14 mouse cellular contexts compared by ENCODE assay signal in the genomic region with DNA sequence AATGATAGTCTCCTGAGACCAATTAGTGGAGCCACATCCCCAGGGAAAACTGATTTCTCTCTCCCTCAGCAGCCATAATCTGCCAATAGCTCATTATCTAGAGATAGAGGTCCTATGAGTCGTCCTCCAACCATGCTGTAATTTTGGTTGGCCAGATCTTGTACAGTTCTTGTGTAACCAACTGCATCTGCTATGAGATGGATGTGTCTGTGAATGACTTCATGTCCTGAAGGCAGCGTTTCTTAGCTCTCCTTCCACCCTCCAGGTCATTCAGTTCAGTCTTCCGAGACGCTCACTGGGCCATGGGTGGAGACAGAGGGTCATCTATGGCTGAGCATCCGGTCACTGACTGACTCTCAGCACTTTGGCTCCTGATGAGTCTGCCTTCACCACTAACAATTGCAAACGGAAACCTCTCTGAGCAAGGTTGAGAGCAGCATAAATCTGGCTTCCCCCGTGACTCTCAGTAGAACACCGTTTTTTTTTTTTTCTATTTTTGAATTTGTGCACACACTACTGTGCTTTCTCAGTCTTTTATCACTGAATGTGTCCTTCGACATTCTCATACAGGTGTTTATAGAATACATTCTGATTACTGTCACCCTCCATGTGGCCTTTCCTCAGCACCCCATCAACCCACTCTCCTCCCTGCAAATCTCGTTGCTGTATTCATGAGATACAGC.
DNase-seq lines count a peak whose midpoint lies in the region; ATAC-seq and TF ChIP-seq lines count a peak whose summit lies in the region.
"Had no signal": no experiment of that assay in that cellular context is flagged by ENCODE, and none has a peak within 500 bp of the region (broad histone marks: within the 10 kb centered on the region; RNA-seq: fewer than 3 reads in every experiment).

No protein-coding gene starts in this region.

- in situ Hi-C loops in CH12.LX (cut with MboI; ENCODE audit: low pct_ligation_motif_present, low pct_unique_long_range_greater_than_20kb, low sequenced_read_pairs), result no loop called here

- TF ChIP-seq CTCF in CH12.LX (conservative IDR thresholded peaks at IDR 0.05 in 1 of 2, IDR thresholded peaks at IDR 0.05 in 1 of 2; ENCODE audit: low read depth in 2 of 2, low read length in 2 of 2), result no peak

- DNase-seq in heart, postnatal 36 days, result no peak
- peak; percentile 22 for DNase-seq in CH12.LX (ENCODE audit: extremely low read depth)
- no peak for DNase-seq in embryonic facial prominence, embryonic 11.5 days (ENCODE audit: low spot score)
- DNase-seq in cerebellum, adult 11-12 months, result no peak
- no peak for DNase-seq in urinary bladder, adult 2 months (ENCODE audit: low spot score)
- no peak for DNase-seq in right cerebral cortex, postnatal 14 days
- DNase-seq: thymus, postnatal 4 days had no signal

- no peak overlapping the region for H3K4me3 ChIP-seq in heart, embryonic 15.5 days
- peak overlapping the region in 1 of 3 experiments; percentile 1 for H3K4me3 ChIP-seq in CH12.LX (replicated peaks in 1 of 3; ENCODE audit: low read depth in 2 of 3, low read length in 2 of 3, poor library complexity in 1 of 3)
- no peak overlapping the region for H3K4me3 ChIP-seq in embryonic facial prominence, embryonic 11.5 days (ENCODE audit: low read depth, low read length)
- H3K4me3 ChIP-seq in liver, embryonic 12.5 days, result no peak overlapping the region
- H3K4me3 ChIP-seq: lung, embryonic 15.5 days; midbrain, embryonic 12.5 days; neural tube, embryonic 13.5 days had no signal

- no peak; the same call in 1 of the 2 replicates for TF ChIP-seq RAD21 in CH12.LX (IDR thresholded peaks at IDR 0.05; ENCODE audit: low read depth, low read length)

- TF ChIP-seq EP300 in CH12.LX (IDR thresholded peaks at IDR 0.05; ENCODE audit: low read length), result peak; percentile 37; the same call in 1 of the 2 replicates

- H3K36me3 ChIP-seq in heart, embryonic 15.5 days, result peaks cover 5% of the 10 kb centered on the region
- peaks cover 37 to 65% of the 10 kb centered on the region in 2 experiments for H3K36me3 ChIP-seq in CH12.LX (replicated peaks in 1 of 2; ENCODE audit: control insufficient read depth in 1 of 2, insufficient read depth in 1 of 2, low read length in 1 of 2)
- no peaks in the 10 kb centered on the region for H3K36me3 ChIP-seq in embryonic facial prominence, embryonic 11.5 days (replicated peaks; ENCODE audit: control insufficient read depth, insufficient read depth, low read depth, low read length)
- H3K36me3 ChIP-seq in liver, embryonic 12.5 days, result peaks cover 90% of the 10 kb centered on the region

- 69% methylated on average over 10 of the region's 10 CpGs for WGBS in heart, embryonic 15.5 days
- 88% methylated on average over 10 of the region's 10 CpGs for WGBS in embryonic facial prominence, embryonic 11.5 days
- 71% methylated on average over 10 of the region's 10 CpGs for WGBS in liver, embryonic 12.5 days (ENCODE audit: insufficient replicate concordance)

- dilution Hi-C loops in CH12.LX (cut with MboI; ENCODE audit: extremely low pct_ligation_motif_present, extremely low pct_unique_long_range_greater_than_20kb, low sequenced_read_pairs), result no loop called here

- H3K27ac ChIP-seq in heart, embryonic 15.5 days, result peak overlapping the region; percentile 72
- peak overlapping the region; percentile 89 for H3K27ac ChIP-seq in CH12.LX (ENCODE audit: insufficient read depth, low read depth)
- H3K27ac ChIP-seq in embryonic facial prominence, embryonic 11.5 days (replicated peaks; ENCODE audit: low read depth, low read length), result peak overlapping the region; percentile 66; the same call in 1 of the 2 replicates
- H3K27ac ChIP-seq in liver, embryonic 12.5 days, result peak overlapping the region; percentile 80
- H3K27ac ChIP-seq: midbrain, embryonic 12.5 days; neural tube, embryonic 13.5 days had no signal

- H3K79me2 ChIP-seq in CH12.LX (replicated peaks; ENCODE audit: control insufficient read depth, extremely low read depth, insufficient read depth, poor library complexity, severe bottlenecking), result peaks cover 20% of the 10 kb centered on the region

- H3K9me3 ChIP-seq in heart, embryonic 15.5 days (replicated peaks), result no peaks in the 10 kb centered on the region
- H3K9me3 ChIP-seq in CH12.LX (replicated peaks; ENCODE audit: low read length), result no peaks in the 10 kb centered on the region
- H3K9me3 ChIP-seq in embryonic facial prominence, embryonic 11.5 days (replicated peaks; ENCODE audit: control insufficient read depth, low read length), result no peaks in the 10 kb centered on the region
- no peaks in the 10 kb centered on the region for H3K9me3 ChIP-seq in liver, embryonic 12.5 days (replicated peaks)
- H3K9me3 ChIP-seq: lung, embryonic 15.5 days; midbrain, embryonic 12.5 days; neural tube, embryonic 13.5 days had no signal

- intact Hi-C loops in heart, postnatal 36 days (cut with DNase I), result no loop called here

- H3K4me1 ChIP-seq in heart, embryonic 15.5 days (replicated peaks), result peaks cover 36% of the 10 kb centered on the region
- H3K4me1 ChIP-seq in CH12.LX (ENCODE audit: control insufficient read depth in 1 of 2, insufficient read depth in 2 of 2), result peaks cover 13 to 53% of the 10 kb centered on the region in 2 experiments
- H3K4me1 ChIP-seq in embryonic facial prominence, embryonic 11.5 days (ENCODE audit: control insufficient read depth, insufficient read depth, low read length), result no peaks in the 10 kb centered on the region
- peaks cover 61% of the 10 kb centered on the region for H3K4me1 ChIP-seq in liver, embryonic 12.5 days
- H3K4me1 ChIP-seq: midbrain, embryonic 12.5 days had no signal

- no peak overlapping the region for H3K9ac ChIP-seq in heart, embryonic 15.5 days
- H3K9ac ChIP-seq in CH12.LX (ENCODE audit: insufficient read depth, low read depth), result no peak overlapping the region
- H3K9ac ChIP-seq in embryonic facial prominence, embryonic 11.5 days (replicated peaks; ENCODE audit: low read length), result no peak overlapping the region
- H3K9ac ChIP-seq in liver, embryonic 12.5 days, result 0 out of 2 replicates have a peak overlapping the region, but pooled peaks have one; percentile 14
- H3K9ac ChIP-seq: lung, embryonic 15.5 days; midbrain, embryonic 12.5 days; neural tube, embryonic 13.5 days had no signal

- no peak overlapping the region for H3K4me2 ChIP-seq in heart, embryonic 15.5 days
- peak overlapping the region; percentile 26 for H3K4me2 ChIP-seq in CH12.LX (ENCODE audit: insufficient read depth, low read depth, poor library complexity, severe bottlenecking)
- H3K4me2 ChIP-seq in embryonic facial prominence, embryonic 11.5 days (ENCODE audit: low read depth, low read length), result no peak overlapping the region
- peak overlapping the region; percentile 46 for H3K4me2 ChIP-seq in liver, embryonic 12.5 days
- H3K4me2 ChIP-seq: lung, embryonic 15.5 days; midbrain, embryonic 12.5 days; neural tube, embryonic 13.5 days had no signal

- no peak for ATAC-seq in heart, embryonic 15.5 days (replicated peaks; ENCODE audit: insufficient number of reproducible peaks, insufficient read depth, low FRiP score, low read depth)
- ATAC-seq in embryonic facial prominence, embryonic 11.5 days (replicated peaks; ENCODE audit: insufficient number of reproducible peaks, low FRiP score, low TSS enrichment, low read depth), result no peak
- ATAC-seq in liver, embryonic 12.5 days, result no peak
- ATAC-seq: activated CD4-positive, CD25-positive, alpha-beta regulatory T cell, adult 4 months; forebrain, embryonic 14.5 days had no signal

- no peak; the same call in 1 of the 2 replicates for TF ChIP-seq POLR2A in CH12.LX (IDR thresholded peaks at IDR 0.05; ENCODE audit: low read depth, low read length)

- no peaks in the 10 kb centered on the region for H3K27me3 ChIP-seq in heart, embryonic 15.5 days
- no peaks in the 10 kb centered on the region for H3K27me3 ChIP-seq in CH12.LX (replicated peaks)
- no peaks in the 10 kb centered on the region for H3K27me3 ChIP-seq in embryonic facial prominence, embryonic 11.5 days (ENCODE audit: control insufficient read depth, insufficient read depth, low read length)
- no peaks in the 10 kb centered on the region for H3K27me3 ChIP-seq in liver, embryonic 12.5 days (replicated peaks)
- H3K27me3 ChIP-seq: lung, embryonic 15.5 days; midbrain, embryonic 12.5 days; neural tube, embryonic 13.5 days had no signal

TF ChIP-seq in CH12.LX, 34 proteins besides CTCF, POLR2A, EP300 and RAD21 (continues in another document):
- TF ChIP-seq JUND (conservative IDR thresholded peaks at IDR 0.05; ENCODE audit: low read depth, low read length), result no peak
- peak; percentile 6; the same call in 1 of the 2 replicates for TF ChIP-seq HCFC1 (IDR thresholded peaks at IDR 0.05; ENCODE audit: low read depth, low read length)
- TF ChIP-seq CHD2 (IDR thresholded peaks at IDR 0.05; ENCODE audit: low read length), result no peak
- TF ChIP-seq BHLHE40 (IDR thresholded peaks at IDR 0.05; ENCODE audit: low read depth, low read length), result peak; percentile 46; the same call in 1 of the 2 replicates
- no peak for TF ChIP-seq USF1 (IDR thresholded peaks at IDR 0.05; ENCODE audit: low read depth, low read length)
- TF ChIP-seq CHD1 (IDR thresholded peaks at IDR 0.05; ENCODE audit: low read depth, low read length), result no peak
- no peak for TF ChIP-seq PAX5 (IDR thresholded peaks at IDR 0.05; ENCODE audit: low read length)
- TF ChIP-seq ZMIZ1 (IDR thresholded peaks at IDR 0.05; ENCODE audit: low read depth, low read length), result no peak
- no peak for TF ChIP-seq MXI1 (IDR thresholded peaks at IDR 0.05; ENCODE audit: low read depth, low read length)
- 0 out of 2 replicates have a peak, but pooled peaks have one; percentile 6 for TF ChIP-seq ETS1 (conservative IDR thresholded peaks at IDR 0.05; ENCODE audit: low read depth, low read length)
- TF ChIP-seq ZKSCAN1 (IDR thresholded peaks at IDR 0.05; ENCODE audit: borderline replicate concordance, low read depth, low read length), result no peak
- peak; percentile 27; the same call in 1 of the 2 replicates for TF ChIP-seq TCF12 (IDR thresholded peaks at IDR 0.05; ENCODE audit: low read depth, low read length)
- TF ChIP-seq GABPA (IDR thresholded peaks at IDR 0.05; ENCODE audit: insufficient replicate concordance, low read depth, low read length), result no peak
- TF ChIP-seq SIN3A (IDR thresholded peaks at IDR 0.05; ENCODE audit: low read length), result 0 out of 2 replicates have a peak, but pooled peaks have one; percentile 19
- no peak for TF ChIP-seq ELF1 (IDR thresholded peaks at IDR 0.05; ENCODE audit: low read depth, low read length)
- peak; percentile 30; the same call in 1 of the 2 replicates for TF ChIP-seq IRF4 (IDR thresholded peaks at IDR 0.05; ENCODE audit: low read depth, low read length)
- no peak for TF ChIP-seq JUN (IDR thresholded peaks at IDR 0.05; ENCODE audit: insufficient read depth, low read depth, low read length)
- no peak for TF ChIP-seq NRF1 (IDR thresholded peaks at IDR 0.05; ENCODE audit: low read depth, low read length)
- no peak; the same call in 1 of the 2 replicates for TF ChIP-seq POLR2AphosphoS2 (IDR thresholded peaks at IDR 0.05; ENCODE audit: low read depth, low read length)
- TF ChIP-seq MAX (IDR thresholded peaks at IDR 0.05; ENCODE audit: low read length), result no peak
- TF ChIP-seq SMC3 (IDR thresholded peaks at IDR 0.05; ENCODE audit: low read depth, low read length), result no peak
- no peak for TF ChIP-seq MYC (IDR thresholded peaks at IDR 0.05; ENCODE audit: low read depth, low read length)

Comparison
In these comparisons a context has a peak if more than half of its experiments do, and no peak if none do; other contexts are left out.
1. H3K4me2 ChIP-seq: peak in CH12.LX (single experiment) and liver, embryonic 12.5 days (single experiment); none in heart, embryonic 15.5 days (single experiment) and embryonic facial prominence, embryonic 11.5 days (single experiment).
2. Peak in every context shown above with its lines, with median percentiles within 50 percentile points of each other: H3K27ac ChIP-seq.